Mouse (Mus musculus) T-helper 17 cell (primary cell): ENCODE results near the gene Foxg1.

Source experiments
- in situ Hi-C, 2 experiments: fragments of 300-600 bp; cut with MboI, MseI; formaldehyde crosslinking; loops; 1 replicate in 1 of 2; 2 replicates in 1 of 2; pipeline ENCODE4 v1.15.1; 2025; ENCODE audit warnings: high pct_unique_total_duplicates in 2 of 2

Foxg1 gene

GRCm38 (mm10) chr12:49385631-49385990, 3.2 kb downstream of the Foxg1 start:
- in situ Hi-C loops, result no loop called here

GRCm38 (mm10) chr12:49386081-49386805, 3.8 kb downstream of the Foxg1 start:
- in situ Hi-C loops, result no loop called here

DNA sequence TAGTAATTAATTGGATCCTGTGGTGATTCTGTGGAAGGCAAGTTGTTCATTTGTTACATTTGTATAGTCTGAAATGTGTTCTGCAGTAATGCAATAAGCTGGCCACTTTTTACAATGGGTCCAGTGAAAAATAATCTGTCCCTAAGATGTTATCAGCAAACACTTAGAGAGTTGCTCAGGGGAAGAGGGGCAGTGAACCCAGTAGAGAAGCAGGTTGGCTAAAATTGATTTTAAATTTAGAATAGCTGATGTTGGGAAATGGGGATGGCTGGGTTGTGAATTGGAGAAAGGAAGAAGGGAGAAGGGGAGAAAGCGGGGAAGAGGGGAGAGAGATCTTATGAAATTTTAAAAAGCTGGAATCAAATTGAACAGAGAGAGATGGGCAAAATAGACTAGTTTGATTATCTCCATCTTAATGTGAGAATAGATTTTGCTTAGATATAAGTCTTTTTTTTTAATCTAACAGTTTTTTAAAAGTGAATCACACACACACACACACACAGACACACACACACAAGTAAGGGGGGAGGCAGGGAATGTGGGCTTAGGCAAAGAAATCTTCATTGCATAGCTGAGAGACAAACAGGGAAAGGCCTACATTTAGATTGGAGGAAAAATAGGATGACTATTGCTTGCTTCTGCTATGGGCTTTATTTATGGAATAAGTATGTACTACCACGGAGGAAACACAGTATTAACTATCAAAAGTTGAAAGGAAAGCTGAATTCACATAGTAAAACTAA, 5.6 kb downstream of the Foxg1 start:
- in situ Hi-C loops, result no loop called here

- in situ Hi-C loops, result no loop called here
These were observed 7.2 kb downstream of the Foxg1 start for GRCm38 (mm10) chr12:49389666-49390065.

GRCm38 (mm10) chr12:49390257-49390656, 7.8 kb downstream of the Foxg1 start:
- in situ Hi-C loops, result no loop called here

DNA sequence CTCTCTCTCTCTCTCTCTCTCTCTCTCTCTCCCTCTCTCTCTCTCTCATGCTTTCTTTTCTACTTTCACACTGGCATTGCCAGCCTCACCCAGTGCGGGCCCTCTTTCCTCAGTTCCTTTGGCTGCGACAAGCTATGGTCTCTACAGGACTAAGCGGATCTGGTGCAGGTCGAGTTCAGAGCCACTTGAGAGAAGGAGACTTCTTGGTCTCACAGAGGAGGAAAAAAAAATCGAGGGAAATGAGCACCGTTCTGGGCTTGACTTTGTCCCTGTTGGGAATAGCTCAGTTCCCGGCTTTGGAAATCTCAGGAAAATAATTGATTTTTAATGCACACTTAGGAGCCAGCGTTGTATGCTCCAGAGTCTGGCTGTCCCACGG, 8.5 kb downstream of the Foxg1 start:
- in situ Hi-C loops, result no loop called here

GRCm38 (mm10) chr12:49391305-49392040, 9.0 kb downstream of the Foxg1 start:
- in situ Hi-C loops, result no loop called here

- in situ Hi-C loops, result no loop called here
These were observed 9.6 kb downstream of the Foxg1 start for GRCm38 (mm10) chr12:49392041-49392390.

GRCm38 (mm10) chr12:49392876-49393275, 10.4 kb downstream of the Foxg1 start:
- in situ Hi-C loops, result no loop called here

DNA sequence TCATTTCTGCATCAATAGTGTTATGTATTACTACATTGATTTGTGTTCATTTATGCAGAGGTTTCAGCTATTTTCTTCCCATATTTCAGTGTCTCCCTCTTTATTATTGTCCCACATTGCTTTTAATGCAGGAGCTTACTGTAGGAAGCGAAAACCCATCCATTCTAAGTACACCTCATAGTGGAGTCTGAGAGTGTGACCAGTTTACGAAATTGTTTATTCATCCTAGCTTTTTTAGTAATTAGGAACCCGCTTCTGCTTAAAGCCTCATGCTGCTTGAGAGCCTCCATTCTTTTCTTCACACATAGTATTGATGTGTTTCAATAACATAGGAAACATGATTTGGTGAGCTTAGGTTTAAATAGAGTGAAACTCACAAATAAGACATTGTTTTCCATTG, 11.2 kb downstream of the Foxg1 start:
- in situ Hi-C loops, result no loop called here

DNA sequence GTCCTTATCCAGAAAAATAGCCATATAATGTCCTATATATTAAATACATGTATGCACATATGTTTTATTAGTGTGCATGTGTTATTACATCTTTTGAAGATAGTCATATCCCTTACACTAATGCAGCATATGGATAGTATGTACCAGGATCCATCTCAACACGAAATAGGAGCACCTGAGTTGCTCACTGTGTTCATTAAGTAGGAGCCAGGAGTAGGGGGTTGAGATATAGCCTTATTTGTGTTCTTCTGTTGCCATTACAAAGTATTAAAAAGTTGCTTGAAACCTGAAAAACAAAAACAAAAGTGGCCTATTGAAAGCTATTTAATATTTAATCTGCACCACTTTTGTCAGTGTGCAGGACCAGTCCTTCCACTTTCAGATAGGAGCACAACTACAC, 11.7 kb downstream of the Foxg1 start:
- in situ Hi-C loops, result no loop called here

- in situ Hi-C loops, result no loop called here
These were observed 12.4 kb downstream of the Foxg1 start for GRCm38 (mm10) chr12:49394836-49395235.

DNA sequence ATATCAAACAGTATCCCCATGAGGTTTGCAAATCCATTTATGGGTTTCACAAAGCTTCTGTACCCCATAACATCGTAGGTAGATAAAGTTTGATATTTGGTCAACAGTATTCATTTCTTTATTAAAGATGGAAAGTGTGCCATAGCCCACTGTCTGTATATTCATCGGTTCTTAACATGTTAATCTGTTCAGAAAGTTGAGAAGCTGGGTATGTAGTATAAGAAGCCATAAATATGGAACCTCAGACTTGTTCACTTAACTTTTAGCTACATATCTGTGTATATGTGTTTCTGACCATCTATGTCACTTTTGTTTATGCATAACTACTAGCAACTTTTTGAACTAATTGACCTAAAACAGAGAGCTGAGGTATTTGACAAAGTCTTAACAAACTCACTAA, 13.5 kb downstream of the Foxg1 start:
- in situ Hi-C loops, result no loop called here

DNA sequence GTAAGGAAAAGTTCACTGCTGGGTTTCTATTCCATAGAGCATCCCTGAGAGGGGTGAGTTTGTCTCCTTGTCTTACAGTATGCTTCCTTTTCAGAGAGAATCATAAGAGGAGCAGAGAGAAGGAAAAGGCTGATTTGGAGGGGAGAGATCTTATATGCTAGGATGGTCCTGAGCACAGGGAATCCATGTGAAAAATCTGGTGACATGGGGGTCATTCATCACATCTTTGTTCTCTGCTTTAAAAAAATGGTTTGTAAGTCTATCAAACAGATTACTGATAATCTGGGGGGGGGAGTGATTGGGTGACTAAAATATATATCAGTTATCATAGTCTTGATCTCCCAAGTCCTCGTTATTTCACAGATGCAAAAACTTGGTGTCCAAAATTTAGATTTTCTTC, 14.3 kb downstream of the Foxg1 start:
- in situ Hi-C loops, result no loop called here

- in situ Hi-C loops, result no loop called here
These were observed 15.1 kb downstream of the Foxg1 start for GRCm38 (mm10) chr12:49397443-49398162.

- in situ Hi-C loops, result no loop called here
These were observed 15.7 kb downstream of the Foxg1 start for GRCm38 (mm10) chr12:49398163-49398540.

DNA sequence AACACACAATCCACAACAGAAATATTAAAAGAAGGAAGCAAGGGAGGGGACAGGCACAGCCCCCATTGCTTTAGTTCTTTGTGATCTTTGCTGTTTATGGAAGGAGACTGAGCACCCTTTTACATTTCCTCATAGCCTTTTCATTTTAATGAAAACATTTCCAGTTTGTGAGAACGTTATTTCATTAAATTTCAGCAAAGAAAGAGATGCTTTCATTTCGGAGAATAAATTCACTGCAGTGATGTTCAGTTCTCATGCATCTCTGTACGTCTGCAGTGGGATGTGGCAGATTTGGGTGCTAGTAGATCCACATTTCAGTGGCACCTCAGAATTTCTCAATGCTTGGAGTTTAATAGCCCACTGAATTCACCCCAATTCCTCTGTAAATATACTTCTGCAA, 16.2 kb downstream of the Foxg1 start:
- in situ Hi-C loops, result no loop called here

DNA sequence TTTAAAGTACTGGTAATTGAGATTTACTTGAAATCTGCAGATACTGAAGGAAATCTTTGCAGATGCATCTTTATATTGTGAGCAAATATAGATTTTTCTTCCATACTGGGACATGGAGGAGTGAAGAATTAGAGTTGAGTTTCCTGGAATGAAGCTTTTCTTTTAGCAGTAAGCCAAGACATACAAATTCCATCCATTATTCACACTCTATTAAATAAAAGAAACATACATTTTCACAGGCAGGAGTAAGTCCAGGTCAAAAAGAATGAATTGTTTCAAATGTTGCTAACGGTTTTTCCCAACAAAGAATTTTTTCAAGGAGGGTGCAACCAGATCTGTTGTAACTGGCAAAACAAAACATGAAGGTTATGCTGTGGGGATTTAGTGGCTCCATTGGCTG, 17.2 kb downstream of the Foxg1 start:
- in situ Hi-C loops, result no loop called here

DNA sequence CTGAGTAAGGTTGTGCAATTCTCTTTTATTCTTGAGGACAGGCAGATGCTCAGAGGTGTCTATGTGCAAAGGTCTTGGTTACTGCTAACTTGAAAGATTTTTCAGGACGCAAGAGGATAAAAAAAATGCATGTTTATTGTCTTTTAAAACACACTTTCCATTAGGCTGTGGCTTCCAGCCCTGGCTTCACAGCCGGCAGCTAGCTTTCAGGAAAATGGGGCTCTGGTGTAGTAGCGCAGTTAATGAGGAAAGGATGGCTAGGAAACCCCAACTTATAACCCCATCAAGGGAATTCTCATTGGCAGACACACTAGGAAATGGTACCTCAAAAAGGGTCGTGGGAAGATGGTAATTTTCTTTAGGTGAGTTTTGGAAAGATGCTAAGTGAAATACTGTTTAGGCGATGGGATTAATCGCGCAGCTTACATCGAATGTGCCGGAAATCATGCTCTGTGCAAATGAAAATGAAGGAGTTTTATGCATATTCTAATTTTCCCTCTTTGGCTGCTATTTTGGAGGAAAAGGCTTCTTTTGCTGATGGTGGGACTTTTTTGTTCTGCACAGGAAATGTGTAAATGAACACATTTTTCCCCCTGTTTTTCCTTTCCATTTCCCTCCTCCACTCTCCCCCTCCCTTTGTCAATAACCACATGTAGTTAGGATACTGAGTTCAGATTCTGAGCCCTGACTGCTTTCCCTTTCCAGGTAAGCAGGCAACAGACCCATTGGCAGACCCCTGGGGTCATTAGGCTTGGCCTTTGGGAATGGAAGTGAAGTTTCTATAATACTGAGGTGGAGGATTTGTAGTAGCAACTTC, 17.8 kb downstream of the Foxg1 start:
- in situ Hi-C loops, result no loop called here

DNA sequence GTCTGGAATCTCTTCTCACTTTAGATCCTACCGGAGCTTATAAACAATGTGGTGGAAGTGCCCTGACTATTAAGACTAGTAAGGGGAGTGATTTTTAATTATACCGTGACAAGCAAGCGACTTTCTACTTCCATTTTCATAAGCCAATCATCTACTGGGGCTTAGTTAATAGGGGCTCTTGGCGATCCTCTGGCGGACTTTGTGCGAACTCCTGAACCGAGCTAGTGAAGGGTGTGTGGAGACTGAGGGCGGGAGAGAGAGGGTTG, 18.3 kb downstream of the Foxg1 start:
- in situ Hi-C loops, result no loop called here

DNA sequence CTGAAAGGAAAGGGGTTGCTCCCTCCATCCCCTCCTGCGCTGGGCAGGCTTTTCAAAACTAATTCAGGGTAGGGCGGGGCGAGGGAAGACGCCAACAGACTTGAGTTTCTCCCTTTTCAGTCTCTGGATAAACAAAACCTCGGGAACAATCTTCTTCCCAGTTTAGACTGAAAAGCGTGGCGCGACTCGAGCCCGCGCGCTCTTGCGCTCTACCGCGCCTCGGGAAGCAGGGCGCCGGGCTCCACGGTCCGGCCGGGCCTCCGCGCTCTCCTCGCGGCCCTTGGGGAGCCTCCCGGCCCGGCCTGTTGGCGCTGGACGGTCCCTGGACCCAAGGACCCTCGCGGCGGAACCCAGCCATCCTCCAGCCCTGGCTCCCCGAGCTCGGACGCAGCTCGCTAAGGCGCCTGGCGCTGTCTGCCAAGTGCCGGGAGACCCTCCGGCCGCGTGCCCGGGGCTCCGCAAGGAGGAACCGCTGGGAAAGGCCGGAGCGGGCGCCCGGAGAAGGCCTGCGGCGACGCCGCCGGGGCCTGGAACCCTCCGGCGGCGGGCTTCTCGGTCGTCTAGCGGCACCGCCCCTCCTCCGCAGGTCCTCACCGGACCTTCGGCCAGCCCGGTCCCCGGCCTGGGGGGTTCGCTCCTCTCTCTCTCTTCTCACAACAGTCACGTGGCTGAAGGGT, 18.8 kb downstream of the Foxg1 start:
- in situ Hi-C loops, result no loop called here
